ENCODE assay signal across 20 mouse cellular contexts in the genomic region with DNA sequence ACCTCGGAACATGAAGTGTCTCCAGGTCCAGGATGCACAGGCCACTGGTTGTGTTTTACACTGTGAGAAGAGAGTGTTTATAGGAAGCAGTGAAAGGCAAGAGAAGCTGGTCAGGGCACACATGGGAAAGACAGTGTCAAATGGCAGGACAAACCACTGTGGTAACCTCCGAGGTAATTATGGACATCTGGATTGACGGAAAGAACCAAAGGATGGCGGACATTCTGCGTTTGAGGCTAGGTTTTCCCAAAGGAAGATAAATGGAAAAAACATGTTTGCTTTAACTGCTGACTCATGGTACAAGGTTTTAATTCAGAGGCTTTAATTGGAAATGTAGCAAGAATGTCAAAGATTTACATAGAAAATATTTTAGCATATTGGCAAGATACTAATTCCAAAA.
"Had no signal": no experiment of that assay in that cellular context is flagged by ENCODE, and none has a peak within 500 bp of the region (broad histone marks: within the 10 kb centered on the region; RNA-seq: fewer than 3 reads in every experiment).

No protein-coding gene starts in this region.

- H3K4me1 ChIP-seq: liver, embryonic 12.5 days; liver, embryonic 15.5 days; midbrain, embryonic 12.5 days had no signal

- ATAC-seq: liver, embryonic 12.5 days; midbrain, embryonic 15.5 days had no signal

- H3K9me3 ChIP-seq: limb, embryonic 10.5 days; limb, embryonic 13.5 days; liver, embryonic 12.5 days; liver, embryonic 15.5 days; midbrain, embryonic 12.5 days; midbrain, embryonic 15.5 days; neural tube, embryonic 12.5 days; neural tube, embryonic 15.5 days had no signal

- H3K27ac ChIP-seq: kidney, postnatal 0 days; layer of hippocampus, adult 2 months; limb, embryonic 10.5 days; limb, embryonic 13.5 days; liver, embryonic 12.5 days; liver, embryonic 15.5 days; midbrain, embryonic 12.5 days; midbrain, embryonic 15.5 days; neural tube, embryonic 12.5 days; neural tube, embryonic 15.5 days had no signal

- H3K4me3 ChIP-seq: layer of hippocampus, adult 2 months; limb, embryonic 10.5 days; limb, embryonic 13.5 days; liver, embryonic 12.5 days; liver, embryonic 15.5 days; midbrain, embryonic 12.5 days; midbrain, embryonic 15.5 days; neural tube, embryonic 12.5 days; neural tube, embryonic 15.5 days had no signal

- H3K27me3 ChIP-seq: liver, embryonic 12.5 days; liver, embryonic 15.5 days; midbrain, embryonic 15.5 days; neural tube, embryonic 12.5 days; neural tube, embryonic 15.5 days had no signal

- H3K9ac ChIP-seq: limb, embryonic 13.5 days; liver, embryonic 12.5 days; liver, embryonic 15.5 days; midbrain, embryonic 12.5 days; midbrain, embryonic 15.5 days; neural tube, embryonic 12.5 days; neural tube, embryonic 15.5 days had no signal

- H3K36me3 ChIP-seq: limb, embryonic 10.5 days; limb, embryonic 13.5 days; liver, embryonic 12.5 days; liver, embryonic 15.5 days; midbrain, embryonic 12.5 days; midbrain, embryonic 15.5 days; neural tube, embryonic 12.5 days; neural tube, embryonic 15.5 days had no signal

- H3K4me2 ChIP-seq: limb, embryonic 13.5 days; liver, embryonic 12.5 days; liver, embryonic 15.5 days; midbrain, embryonic 12.5 days; midbrain, embryonic 15.5 days; neural tube, embryonic 12.5 days; neural tube, embryonic 15.5 days had no signal

- DNase-seq: kidney, postnatal 25 days; layer of hippocampus, adult 9-11 months; liver; lung, adult 2 months; lung, postnatal 14 days; lung, postnatal 4 days; right cerebral cortex, adult 18-20 months; right cerebral cortex, postnatal 25 days; thymus, adult 18-20 months; thymus, postnatal 36 days had no signal
